Mouse (Mus musculus): ENCODE measurements at regions not wholly inside any gene's neighbourhood (a gene's known extent, or its start where the extent isn't known, plus 50 kb on each side); places are given as distances from the start of the nearest gene placed in this dataset.

DNA sequence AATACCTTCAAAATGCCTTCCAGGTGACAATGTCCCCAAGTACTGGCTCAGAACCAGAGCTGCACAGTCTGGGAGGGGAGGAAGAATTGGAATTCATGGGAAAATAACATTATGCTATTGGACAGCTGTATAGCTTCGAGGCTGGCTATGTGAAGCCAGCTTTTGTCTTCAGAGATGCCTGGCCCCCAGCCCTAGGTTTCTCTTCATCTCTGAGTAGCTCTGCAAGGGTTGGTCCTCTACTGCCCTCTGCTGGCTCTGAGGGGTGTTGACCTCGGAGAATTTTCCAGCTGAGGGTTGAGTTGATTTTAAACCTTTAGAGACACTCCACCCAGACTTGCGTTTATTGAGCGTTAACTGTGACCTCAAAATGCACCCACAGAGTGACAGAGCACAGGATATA, 63.3 kb upstream of the Bace2 start:
- DNase-seq = peak; percentile 72 to 82
- intact Hi-C loops (cut with DNase I) = loop anchor here (1.0 to 10.0 kb wide), 3 partner anchors 397 to 498 kb away; no protein-coding TSS in a partner anchor

DNA sequence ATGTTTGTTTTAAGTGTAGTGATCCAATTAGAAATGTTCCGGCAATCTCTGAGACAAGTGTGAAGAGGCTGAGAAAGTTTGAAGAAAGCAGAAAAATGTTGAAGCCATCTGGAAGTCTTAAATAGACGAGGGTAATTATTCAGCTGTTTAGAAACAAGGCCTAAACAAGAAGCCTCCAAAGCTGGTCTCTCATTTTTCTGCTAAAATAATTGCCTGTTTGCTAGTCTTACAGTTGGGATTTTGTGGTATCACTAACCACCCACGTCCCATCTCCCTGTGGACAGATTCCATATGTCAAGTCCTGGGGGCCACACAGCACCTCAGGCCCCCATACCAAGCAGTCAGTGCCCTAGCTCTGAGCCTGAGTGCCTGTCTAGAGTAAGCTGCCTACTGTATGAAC, 59.4 kb upstream of the Bace2 start:
- DNase-seq = no peak
- intact Hi-C loops (cut with DNase I) = loop anchor here (10.0 kb wide), 1 partner anchor 502 kb away; no protein-coding TSS in a partner anchor

DNA sequence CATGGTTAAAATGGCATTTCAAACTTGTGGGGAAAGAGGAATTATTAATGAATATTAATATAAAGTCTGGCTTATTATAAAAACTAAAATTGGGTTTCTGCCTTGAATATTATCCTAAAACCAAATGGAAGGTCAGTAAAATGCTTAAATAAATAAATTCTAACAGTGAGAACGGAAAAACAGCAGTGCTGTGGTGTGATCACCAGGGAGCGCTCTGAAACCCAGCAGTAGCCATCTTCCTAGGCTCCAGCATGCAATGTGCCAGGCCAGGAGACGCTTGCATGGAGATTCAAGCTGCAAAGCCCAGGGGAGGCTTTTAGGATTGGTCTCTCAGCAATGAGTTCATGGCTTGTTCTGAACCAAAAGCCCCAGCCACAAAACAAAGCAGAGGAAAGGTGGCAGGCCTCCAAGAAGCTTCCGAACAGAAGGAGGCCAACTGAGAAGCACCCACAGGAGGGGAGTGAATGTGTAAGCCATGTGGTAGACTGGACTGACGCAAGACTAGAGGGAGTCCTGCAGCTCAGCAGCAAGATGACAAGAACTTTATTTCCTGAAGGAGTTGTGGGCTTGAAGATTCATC, 52.3 kb upstream of the Bace2 start:
- intact Hi-C loops (cut with DNase I) = no loop called here
- DNase-seq = peak; percentile 15 to 49

Data from heart, postnatal 14 days (tissue).